Mouse (Mus musculus) fibroblast of lung, adult 2 months (primary cell): ENCODE measurements around the gene Sfxn5.
A peak's percentile ranks its signal among the peaks of the same experiment; 100 is the strongest.

Experiments used
- DNase-seq: peaks from one replicate; pipeline ENCODE4 v3.0.0-alpha.2; 2011; ENCODE audit warnings: low read depth

The Sfxn5 gene

DNA sequence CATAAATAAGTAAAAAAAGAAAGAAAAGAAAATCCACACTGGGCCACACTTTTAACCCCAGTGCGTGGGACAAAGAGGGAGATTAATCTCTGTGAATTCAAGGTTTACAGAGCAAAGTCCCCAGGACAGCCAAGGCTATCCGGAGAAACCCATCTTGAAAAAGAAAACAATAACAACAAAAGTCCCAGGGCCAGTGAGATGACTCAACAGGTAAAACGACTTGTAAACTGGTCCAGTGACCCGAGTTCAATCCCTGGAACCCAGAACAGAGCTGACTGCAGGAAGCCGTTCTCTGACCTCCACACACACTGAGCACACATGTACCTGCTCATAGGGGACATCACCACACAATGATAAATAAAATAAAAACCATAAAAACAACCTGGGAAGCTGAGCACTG lies 31.2 kb upstream of the Sfxn5 start:
- no peak for DNase-seq

DNA sequence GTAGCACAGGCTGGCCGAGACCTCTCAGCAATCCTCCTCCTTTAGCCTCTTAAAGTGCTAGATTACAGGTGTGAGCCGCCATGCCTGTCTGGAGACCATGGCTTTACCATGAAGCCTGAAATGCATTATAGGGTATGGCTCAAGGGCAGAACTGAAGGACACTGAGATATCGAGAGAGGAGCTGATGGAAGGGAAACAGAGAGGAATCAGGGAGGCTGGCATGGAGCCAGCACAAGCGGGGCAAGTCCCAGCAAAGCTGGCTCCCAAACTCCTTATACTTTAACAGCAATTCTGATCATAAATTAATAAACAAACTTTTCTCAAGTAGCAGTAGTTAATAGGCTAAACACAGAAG lies 30.7 kb upstream of the Sfxn5 start:
- DNase-seq, result no peak

DNA sequence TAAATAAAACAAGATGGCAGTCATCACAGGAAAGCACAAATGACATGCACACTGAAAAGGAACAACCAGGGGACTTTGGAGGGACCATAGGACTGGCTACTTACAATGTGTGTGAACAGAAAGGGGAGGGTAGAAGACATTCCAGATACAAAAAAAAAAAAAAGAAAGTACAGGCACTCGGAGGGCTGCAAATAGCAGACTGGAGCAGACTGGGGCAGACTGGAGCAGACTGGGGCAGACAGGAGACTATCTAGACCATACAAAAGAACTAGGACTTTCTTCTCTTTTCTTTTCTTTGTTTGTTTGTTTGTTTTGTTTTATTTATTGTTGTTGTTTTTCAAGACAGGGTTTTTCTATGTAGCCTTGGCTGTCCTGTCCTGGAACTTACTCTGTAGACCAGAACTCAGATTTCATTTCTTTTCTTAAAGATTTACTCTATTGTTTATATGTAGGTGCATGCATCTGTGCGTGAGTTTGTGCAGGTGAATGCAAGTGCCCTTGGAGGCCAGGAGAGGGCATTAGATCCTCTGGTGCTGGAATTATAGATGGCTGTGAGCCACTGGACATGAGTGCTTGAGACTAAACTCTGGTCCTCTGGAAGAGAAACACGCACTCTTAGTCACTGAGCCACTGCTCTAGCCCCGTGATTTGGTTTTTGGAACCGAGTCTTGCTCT lies 30.1 kb upstream of the Sfxn5 start:
- no peak for DNase-seq

DNA sequence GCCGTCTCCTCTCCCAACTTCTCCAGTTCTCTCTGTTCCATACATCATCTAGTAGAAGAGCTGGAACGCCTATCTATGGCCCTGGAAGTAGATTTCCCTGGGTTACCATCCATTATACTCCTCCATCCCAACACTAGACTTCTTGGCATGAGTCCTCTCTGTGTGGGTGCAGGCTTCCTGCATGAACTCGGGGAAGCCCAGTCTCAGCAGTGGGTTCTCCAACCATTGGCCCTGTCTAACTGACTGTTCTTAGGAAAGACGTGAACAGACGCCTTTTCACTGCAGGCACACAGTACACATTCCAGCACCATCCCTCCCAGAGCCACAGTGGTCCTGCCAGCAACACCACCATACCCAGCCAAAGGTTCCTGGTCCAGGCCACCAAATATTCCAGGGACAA lies 29.4 kb upstream of the Sfxn5 start:
- DNase-seq, result no peak

DNA sequence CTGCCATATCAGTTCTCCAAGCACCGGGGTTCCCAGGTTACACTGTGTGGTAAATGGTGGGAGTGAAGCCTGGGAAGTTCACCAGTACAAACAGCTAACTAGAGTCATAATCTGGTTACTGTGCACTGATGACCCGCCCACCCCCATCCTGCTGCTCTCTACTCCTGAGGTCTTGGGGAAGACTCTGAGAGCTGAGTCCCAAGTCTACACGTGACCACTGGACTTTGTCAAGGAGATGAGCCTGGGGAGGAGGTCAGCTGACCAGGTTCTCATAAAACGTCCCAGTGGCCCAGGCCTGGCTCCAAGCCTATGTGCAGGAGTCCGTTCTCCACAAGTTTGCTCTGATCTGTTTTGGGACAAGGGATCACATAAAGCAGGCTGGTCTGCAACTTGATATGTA lies 27.1 kb upstream of the Sfxn5 start:
- DNase-seq, result no peak

DNA sequence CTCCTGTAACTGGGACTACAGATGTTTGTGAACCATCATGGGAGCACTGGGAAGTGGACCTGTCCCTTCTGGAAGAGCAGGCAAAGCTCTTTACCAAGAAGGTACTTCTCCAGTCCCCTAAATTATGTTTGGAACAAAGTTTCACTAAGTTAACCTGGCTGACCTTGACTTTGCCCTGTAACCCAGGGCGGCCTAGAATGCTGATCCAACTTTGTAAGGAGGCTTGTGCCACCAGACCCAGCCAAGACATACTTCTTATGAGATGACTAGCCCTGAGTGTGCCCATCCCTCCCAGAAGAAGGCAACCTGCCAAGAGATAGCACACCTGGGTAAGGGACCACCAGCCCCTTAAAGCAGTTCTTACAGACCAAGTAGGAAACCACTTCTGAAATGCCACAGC lies 25.7 kb upstream of the Sfxn5 start:
- DNase-seq, result no peak

DNA sequence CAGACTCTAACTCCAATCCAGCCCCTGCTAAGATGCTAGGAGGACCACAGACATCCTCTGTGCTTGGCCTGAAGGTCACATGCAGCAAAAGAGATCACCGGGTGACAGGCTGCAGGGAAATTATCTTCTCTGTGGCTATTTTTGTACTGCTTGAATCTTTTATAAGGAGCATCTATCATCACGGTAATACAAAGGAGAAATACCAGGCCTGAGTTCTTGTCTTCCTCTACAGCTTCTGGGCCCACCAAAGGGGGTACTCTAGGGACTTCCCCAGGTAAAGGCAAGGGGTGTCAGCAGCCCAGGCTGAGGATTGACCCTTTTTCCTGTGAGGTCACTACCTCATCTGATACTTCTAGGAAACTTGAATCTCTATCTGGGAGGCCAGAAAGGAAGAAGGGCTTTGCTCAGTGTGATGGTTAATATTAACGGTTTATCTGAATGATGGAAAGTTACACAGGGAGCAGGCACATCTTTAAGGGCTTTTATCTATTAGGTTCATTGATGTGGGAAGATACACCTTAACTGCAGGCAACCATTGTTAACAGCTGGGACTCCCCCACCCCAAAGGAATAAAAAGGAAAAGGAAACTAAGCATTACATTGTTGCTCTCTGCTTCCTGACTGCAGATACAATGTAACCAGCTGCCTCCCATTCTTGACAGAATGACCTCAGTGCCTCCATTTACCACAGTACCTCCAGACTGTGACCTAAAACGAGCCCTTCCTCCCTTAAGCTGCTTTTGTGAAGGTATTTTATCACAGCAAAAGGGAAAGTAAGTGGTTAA lies 23.7 kb upstream of the Sfxn5 start:
- no peak for DNase-seq

DNA sequence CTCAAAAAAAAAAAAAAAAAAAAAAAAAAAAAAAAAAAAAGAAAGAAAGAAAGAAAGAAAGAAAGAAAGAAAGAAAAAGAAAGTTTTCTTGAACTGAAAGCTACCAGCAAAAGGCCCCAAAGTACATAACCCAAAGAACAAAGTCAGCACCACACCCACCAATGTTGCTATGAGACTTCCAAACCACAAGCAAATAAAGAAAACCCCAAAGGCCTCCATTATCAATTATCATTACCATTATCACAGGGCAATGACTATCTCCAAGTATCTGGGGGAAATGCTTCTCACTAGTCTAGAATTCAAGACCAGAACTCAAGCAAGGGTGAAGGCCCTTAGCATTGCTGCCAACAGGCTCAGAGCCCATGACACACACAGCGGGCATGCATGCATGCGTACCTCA lies 22.5 kb upstream of the Sfxn5 start:
- DNase-seq, result no peak

DNA sequence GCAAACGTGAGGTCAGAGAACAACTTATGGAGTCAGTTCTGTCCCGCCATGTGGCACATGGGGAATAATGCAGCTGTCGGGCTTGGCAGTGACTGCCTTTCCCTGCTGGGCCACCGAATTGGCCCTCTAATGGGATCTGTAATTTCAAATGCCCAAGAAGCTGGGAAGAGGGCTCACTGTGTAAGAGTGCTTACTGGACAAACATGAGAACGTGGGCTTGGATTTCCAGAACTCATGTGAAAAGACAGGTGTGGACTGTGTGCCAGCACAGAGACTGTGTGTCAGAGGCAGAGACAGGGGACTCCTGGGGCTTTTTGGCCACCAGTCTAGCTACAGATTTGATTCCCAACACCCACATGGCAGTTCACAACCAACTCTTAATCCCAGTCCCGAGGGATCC lies 21.5 kb upstream of the Sfxn5 start:
- DNase-seq, result no peak

DNA sequence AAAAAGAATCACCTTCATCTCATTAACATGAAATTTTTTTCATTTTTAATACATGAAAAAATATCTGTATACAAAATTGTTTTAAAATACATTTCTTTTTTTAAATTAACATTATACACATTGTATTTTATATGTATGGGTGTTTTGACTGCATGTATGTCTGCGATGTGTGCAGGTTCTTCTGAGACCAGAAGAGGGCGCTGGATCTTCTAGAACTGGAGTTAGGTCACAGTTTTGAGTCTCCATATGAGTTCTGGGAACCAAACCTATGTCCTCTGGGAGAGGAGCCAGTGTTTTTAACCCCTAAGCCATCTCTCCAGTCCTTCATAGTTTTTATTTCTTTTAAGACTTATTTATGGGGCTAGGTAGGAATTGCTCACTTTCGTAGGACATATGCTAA lies 20.5 kb upstream of the Sfxn5 start:
- no peak for DNase-seq

DNA sequence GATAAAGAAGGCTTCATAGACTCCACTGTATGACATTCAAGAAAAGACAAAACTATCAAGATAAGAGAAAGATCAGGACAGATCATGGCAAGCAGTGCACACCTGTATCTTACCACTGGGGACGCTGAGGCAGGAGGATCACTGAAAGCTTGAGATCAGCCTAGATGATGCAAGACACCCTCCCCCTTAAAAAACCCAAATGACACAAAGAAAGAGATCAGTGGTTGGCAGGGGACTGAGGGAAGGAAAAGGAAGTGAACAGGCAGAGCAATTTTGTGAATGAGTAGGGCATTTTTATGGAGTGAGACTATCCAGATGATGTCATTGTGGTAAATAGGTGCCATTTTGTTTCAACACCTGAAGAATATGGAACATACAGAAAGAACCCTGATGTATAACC lies 16.9 kb upstream of the Sfxn5 start:
- DNase-seq, result no peak

DNA sequence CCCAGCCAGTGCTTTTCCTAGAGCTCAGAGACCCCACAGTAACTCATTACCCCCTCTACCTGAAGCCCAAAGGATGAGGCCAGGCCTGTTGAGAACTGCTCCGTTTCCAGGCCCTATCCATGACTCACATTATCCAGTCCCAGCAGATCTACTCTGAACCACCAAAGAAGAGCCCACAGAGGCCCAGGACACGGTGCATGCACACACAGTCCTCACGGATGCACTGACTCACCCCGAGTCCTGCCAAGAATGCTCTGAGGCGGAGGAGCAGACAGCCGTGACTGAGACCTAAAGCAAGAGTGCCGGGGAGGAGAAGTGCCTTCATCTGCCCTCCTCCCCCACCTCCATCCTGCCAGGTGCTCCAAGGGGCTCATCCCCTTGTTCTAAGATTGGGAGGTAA lies 16.0 kb upstream of the Sfxn5 start:
- DNase-seq, result peak; percentile 86

DNA sequence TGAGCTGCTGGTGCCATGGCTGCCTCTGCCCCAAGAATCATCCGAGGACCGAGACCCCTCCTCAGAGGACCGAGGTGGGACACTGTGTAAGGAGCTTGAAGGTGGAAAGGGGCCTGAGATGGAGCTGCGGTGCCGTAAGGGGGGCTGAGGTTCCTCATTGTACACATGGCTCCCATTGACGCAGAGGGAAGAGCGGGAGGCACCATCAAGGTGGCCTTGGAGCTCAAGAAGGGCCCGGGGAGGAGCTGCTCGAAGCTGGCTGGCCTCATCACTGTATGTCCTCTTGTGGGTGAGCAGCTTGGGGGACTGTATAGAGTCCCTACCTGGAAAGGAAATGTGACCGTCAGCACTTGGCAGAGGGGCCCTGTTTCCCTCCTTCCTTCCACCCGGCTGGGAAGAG lies 14.9 kb upstream of the Sfxn5 start:
- no peak for DNase-seq

DNA sequence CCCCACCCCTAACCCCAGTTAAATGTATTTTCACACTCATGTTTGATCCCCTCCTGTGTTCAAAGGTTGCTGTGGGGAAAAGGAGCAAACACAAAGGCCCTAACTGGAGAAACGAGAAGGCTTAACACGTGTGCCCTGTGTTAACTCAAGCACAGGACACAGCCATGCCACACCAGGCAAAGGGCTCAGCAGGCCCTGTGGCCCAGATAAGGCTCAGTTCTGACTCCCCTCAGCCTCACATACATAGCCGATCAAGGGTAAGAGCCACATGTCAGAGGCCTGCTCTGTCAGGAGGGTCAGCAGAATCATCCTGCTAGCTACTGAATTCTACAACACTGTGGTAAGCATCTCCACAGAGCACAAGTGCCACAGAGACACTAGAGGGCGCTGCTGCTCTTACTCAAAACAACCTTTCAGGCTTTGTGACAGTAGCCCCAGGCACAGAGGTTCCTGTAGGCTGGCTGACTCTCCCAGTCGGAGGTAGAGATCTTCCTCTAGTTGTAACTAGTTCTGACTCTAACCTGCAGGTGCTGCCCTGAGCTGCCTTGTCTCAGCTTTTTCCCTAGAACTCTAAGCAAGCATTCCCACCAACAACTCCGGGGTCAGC lies 12.9 kb upstream of the Sfxn5 start:
- peak; percentile 34 for DNase-seq

DNA sequence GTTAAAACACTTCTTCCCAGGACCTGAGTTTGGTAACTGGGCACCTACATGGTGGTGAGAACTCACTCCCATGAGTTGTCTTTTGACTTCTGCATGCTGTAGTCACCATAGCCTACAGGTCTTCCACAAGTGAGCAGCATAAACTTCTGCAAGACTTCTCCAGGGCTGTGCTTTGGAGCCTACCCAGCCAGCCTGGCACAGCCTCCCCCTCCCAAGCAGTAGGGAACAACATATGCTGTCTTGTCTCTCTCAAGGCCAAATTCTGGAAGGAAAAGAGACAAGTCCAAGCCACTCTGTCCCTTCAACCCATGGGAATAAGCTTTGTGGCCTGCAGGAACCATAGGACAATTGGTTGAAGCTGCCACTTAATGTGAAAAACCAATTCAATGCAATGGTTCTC lies 11.7 kb upstream of the Sfxn5 start:
- no peak for DNase-seq

DNA sequence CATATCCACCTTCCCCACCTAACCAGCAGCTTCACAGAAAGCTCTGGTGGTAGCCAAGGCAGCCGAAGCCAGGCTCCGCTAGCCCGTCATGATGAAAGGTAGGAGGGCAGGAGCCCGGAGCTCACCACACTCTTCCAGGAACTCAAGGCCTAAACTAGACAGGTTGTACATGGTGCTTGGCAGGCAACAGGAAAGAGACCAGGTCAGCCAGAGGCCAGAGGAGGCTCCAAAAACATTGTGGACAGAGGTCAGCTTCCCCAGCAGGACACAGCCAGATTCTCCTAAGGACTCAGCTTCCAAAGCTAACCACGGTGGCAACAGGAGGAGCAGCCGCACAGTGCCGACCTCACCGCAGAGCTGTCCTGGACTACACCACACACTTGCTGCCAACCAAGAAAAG lies 9.8 kb upstream of the Sfxn5 start:
- DNase-seq, result no peak

DNA sequence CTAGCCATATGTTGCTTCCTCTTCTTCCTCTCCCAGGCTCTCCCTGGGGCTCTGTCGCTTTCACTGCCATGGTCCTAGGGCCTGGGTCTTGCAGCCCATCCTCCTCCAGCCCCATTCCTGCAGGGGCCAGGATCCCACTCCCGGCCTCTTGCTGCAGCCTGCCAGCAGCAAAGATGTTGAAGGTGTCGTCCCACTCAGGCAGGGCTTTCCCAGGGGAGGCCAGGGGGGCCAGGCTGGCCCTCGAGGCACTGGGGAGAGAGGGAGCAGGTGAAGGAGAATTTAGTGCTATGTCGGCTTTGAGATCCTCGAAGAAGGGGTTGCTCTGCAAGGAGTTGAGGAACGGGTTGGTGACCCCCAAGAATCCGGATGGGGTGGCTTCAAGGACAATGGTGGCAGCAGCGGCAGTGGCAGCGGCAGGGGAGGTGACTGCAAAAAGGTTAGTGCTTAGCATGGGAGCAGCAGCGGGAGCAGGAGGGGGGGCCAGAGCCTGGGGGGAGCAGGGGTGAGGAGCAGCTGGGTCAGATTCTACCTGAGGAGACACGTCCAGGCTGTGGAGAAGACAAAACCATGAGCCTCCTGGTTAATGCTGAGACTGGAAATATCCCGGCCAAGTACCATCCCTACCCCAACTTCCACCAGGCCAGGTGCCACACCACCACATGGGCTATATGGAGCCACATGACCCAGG lies 8.7 kb upstream of the Sfxn5 start:
- no peak for DNase-seq

DNA sequence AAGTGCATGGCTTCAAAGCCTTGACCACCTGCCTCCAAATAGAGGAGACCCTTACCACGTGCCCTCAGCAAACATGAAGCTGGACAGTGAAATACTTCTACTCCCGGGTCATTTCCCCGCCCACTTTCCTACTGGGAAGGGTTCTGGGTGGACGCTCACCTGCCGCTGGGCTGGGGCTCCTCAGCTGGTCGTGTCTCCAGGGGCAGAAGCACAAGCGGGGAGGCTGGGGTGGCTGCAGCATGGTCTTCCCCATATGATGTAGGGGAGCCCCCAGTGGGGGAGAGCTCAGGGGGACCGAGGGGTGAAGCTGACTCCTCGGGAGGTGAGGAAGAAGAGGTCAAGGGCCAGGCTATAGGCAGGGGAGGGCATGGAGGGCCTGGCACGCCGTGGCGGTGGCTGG lies 7.0 kb upstream of the Sfxn5 start:
- no peak for DNase-seq

DNA sequence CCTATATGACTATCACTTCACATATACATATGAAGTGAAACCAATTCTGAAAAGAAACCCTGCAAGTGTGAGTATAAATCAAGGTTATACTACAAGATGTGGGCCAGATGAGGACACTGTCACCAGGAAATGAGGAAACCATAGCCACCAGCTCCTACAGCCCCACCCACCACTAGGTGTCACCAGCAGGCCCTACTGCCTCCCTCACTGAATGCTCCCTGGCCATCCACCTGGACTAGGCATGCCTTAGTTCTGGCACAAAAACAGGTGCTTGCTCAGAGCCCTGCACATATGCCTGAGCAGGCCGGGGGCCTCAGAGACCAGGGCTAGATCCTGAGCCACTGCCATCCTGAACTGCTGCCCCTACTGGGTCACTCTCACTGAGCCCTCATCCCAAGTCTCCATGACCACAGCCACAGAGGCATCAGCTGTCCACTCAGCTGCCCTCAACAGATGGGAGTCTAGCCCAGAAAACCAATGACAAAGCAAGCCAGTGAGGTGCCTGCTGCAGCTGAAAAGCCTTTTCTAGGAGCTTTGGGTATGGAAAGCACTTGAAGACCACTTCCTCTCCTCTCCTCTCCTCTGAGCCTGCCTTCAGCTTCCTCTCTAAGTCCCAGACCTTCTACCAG lies 6.2 kb upstream of the Sfxn5 start:
- DNase-seq, result no peak

DNA sequence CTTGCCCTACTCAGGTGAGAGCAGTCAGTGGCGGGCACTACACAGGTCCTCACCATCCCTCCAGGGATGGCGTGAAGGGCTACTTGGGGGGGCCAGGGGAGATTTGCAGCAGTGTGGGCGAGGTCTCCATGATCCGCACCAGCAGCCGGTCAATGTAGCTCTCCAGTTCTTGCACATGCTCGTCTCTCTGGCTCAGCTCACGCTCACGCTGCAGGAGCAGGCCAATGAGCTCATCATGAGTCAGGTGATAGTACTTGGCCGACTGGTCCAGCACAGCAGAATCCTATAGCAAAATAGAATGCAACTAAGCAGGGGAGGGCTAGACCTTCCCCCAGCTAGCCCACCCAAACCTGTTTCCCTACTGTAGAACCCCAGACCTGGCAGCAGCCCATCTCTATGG lies 3.7 kb upstream of the Sfxn5 start:
- no peak for DNase-seq

DNA sequence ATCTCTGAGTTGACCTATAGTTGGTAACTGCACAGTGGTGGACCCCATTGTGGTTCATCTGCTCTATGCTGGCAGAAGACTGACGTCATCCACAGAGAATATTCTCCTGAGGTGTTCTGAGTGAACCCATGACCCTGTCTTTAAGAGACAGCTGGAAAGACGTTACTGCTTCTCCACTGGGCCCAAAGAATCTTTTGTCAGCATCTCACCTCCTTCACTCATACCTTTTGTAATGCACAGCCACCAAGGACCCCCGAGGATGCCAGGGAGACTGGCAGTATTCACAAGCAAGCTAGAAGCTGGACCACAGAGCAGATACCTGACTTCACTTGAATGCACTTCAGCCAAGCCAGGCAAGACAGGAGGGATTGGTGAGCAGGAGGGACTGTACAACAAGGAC lies 2.1 kb upstream of the Sfxn5 start:
- DNase-seq, result no peak

DNA sequence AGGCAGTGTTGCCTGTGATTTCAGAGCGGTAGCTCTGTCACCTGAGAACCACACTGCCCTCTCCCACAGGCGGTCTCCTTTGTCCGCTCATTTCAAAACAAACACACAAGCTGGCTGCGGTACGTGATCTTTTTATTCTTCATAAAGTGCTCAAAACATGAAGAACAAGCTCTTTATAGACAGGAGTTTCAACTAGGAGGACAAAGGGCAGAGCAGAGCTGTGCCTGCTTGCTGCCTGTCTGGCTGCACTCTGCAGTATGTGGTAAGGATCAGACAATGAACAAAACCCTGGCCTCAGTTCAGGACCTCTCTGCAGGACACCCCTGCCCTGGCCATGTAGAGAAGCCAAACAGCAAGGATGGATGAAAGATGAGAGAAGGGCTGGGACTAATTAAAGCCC lies 1.6 kb upstream of the Sfxn5 start:
- DNase-seq, result no peak

DNA sequence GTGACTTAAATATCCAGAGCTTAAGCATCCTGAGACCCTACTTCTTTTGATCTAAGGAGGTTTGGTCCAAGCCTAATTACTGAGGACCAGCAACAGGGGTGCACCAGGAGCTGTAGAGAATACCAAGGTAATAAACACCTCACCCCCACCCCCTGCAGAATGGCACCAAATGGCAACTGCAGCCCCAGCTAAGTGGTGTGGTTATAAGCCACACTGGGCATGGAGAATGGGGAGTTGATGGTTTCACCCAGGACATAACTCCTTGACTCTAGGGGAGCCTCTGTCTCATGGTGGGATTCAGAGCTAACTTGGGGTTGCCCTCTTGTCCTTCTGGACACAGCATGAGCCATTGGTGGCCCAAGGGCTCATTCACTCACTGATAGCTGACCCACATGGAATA lies 1.0 kb upstream of the Sfxn5 start:
- DNase-seq, result no peak
